Mouse (Mus musculus) erythroblast, embryonic 14.5 days (primary cell): ENCODE data around the gene Gm19426.

ENCODE experiments used
- GATA1 ChIP-seq: IDR thresholded peaks from 2 replicates; pipeline ENCODE4 v1.6.1; 2012; ENCODE audit warnings: low read length, inconsistent platforms, mixed read lengths
- TAL1 ChIP-seq: IDR thresholded peaks from 3 replicates; pipeline ENCODE4 v1.6.1; 2012; ENCODE audit warnings: low read length, inconsistent platforms, mixed read lengths

GRCm38 (mm10) chr2:84783315-84783714 is 39.9 kb upstream of the Gm19426 start:
- TF ChIP-seq GATA1 (no peak), TAL1 (no peak)
